Mouse (Mus musculus) stomach, postnatal 0 days (tissue): ENCODE measurements around the gene Rinl. TPM values are rescaled to one million over a fixed set of nuclear protein-coding genes. Genes with fewer than 3 reads are reported as not detected.

ENCODE experiments used
- ATAC-seq: fragments of 200-750 bp; cut with Nextera tagmentation; 2 replicates; pipeline ENCODE4 v1.8.0; 2017; ENCODE audit not compliant: low FRiP score, low TSS enrichment
- DNase-seq: peaks from one replicate; pipeline ENCODE4 v3.0.0-alpha.2; 2016; ENCODE audit warnings: low spot score
- H3K27ac ChIP-seq: fragments of 300-500 bp; sonication (generic); replicated peaks from 2 replicates; pipeline ENCODE4 v1.5.1; 2014; ENCODE audit warnings: mild to moderate bottlenecking, control low read depth
- H3K27me3 ChIP-seq: fragments of 300-500 bp; sonication (generic); 2 replicates; pipeline ENCODE4 v1.6.1; 2014; ENCODE audit warnings: low read length; ENCODE audit not compliant: control insufficient read depth, insufficient read depth
- H3K36me3 ChIP-seq: fragments of 300-500 bp; sonication (generic); 2 replicates; pipeline ENCODE4 v1.6.1; 2014; ENCODE audit warnings: low read length, mixed read lengths; ENCODE audit not compliant: control insufficient read depth, insufficient read depth
- H3K4me1 ChIP-seq: fragments of 300-500 bp; sonication (generic); replicated peaks from 2 replicates; pipeline ENCODE4 v1.6.1; 2014; ENCODE audit warnings: antibody characterized with exemption; ENCODE audit not compliant: control insufficient read depth, insufficient read depth
- H3K4me2 ChIP-seq: fragments of 300-500 bp; sonication (generic); replicated peaks from 2 replicates; pipeline ENCODE4 v1.6.1; 2014; ENCODE audit warnings: low read depth, mild to moderate bottlenecking, control low read depth, moderate library complexity
- H3K4me3 ChIP-seq: fragments of 300-500 bp; sonication (generic); 2 replicates; pipeline ENCODE4 v1.5.1; 2014; ENCODE audit warnings: low read depth, low read length, control low read depth
- H3K9ac ChIP-seq: fragments of 300-500 bp; sonication (generic); 2 replicates; pipeline ENCODE4 v1.6.1; 2014; ENCODE audit warnings: mild to moderate bottlenecking, low read length, control low read depth, mixed read lengths
- H3K9me3 ChIP-seq: fragments of 300-500 bp; sonication (generic); 2 replicates; pipeline ENCODE4 v1.6.1; 2016; ENCODE audit warnings: low read length; ENCODE audit not compliant: control insufficient read depth
- CTCF ChIP-seq: IDR thresholded peaks from 2 replicates; pipeline ENCODE4 v1.5.1; 2016; ENCODE audit warnings: antibody characterized with exemption, low read depth, mild to moderate bottlenecking, moderate library complexity
- EP300 ChIP-seq: optimal IDR thresholded peaks from 2 replicates; pipeline ENCODE3; 2016; ENCODE audit warnings: antibody characterized with exemption
- WGBS: fragments of 180-500 bp; shearing (Covaris S2); extraction: QIAGEN DNeasy Blood & Tissue Kit; methylation state at CpG from one replicate; pipeline ENCODE4 v1.1.7; 2014; 5-methylcytosine and 5-hydroxymethylcytosine counted together
- polyA plus RNA-seq: library from polyadenylated mRNA; unstranded; fragments of >200 nt; fragmentation: Nextera tagmentation; extraction: Ambion mirVana; gene quantifications from 2 replicates; pipeline ENCODE4 v1.2.1, GENCODE M21; 2015

Rinl gene
- polyA plus RNA-seq, result 2.1 and 2.6 TPM in 2 replicates

DNA sequence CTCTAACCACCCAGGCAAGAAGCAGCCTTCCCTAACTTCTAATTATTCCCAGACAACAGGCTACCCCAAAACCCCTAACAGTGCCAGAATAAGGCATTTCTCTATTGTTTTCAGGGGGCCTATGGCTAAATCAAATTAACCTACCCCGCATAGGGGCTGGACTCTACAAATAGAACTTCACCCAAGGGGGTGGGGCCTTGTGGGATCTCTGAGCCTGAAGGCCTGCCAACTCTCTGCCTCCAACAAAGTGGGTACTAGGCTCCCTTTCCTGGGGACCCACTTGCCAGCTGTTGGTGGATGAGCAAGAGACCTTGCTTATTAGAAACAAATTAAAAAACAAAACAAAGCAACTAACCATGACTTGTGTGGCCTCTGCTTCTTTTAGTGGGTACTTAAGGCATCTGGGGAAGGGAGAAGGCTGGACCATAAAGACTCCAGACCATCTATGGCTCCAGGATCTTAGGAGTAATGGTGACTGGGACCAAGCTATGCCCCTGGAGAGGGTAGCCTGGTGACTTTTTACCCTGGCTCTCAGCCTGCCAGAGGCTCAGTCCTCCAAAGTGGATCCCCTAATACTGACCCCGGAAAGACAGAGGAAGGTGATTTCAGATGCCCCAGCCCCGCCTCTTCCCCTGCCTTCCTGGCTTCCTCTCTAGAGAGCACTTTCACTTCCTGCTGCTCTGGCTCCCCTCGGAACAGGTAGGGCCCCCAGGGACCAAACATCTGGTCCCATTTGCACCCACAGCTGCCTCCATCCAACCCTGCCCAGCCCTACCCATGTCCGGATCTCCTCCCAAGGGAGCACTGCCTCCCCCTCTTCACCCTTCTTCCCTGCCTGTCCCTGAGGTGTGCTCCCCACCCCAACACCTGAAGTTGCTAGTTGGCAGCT, at the start of gene Rinl:
Rinl (plus strand) TSS at position 663 of the 889 bp plus-strand sequence.
- H3K36me3 ChIP-seq, result peaks cover 3% of the 10 kb centered on the region; the same call in 1 of the 2 replicates
- no peak within 1 kb of the TSS for H3K4me3 ChIP-seq
- TF ChIP-seq EP300 (no peak), CTCF (no peak)
- DNase-seq (no peak), ATAC-seq (no peak)
- no peaks in the 10 kb centered on the region; the same call in 1 of the 2 replicates for H3K4me1 ChIP-seq
- H3K27ac ChIP-seq, result 0 out of 2 replicates have a peak within 1 kb of the TSS, but pooled peaks have one; percentile 24
- no peaks in the 10 kb centered on the region for H3K9me3 ChIP-seq
- 61% methylated on average over 5 of the region's 5 CpGs for WGBS
- H3K4me2 ChIP-seq, result no peak within 1 kb of the TSS
- H3K27me3 ChIP-seq, result no peaks in the 10 kb centered on the region
- 0 out of 2 replicates have a peak within 1 kb of the TSS, but pooled peaks have one; percentile 27 for H3K9ac ChIP-seq

DNA sequence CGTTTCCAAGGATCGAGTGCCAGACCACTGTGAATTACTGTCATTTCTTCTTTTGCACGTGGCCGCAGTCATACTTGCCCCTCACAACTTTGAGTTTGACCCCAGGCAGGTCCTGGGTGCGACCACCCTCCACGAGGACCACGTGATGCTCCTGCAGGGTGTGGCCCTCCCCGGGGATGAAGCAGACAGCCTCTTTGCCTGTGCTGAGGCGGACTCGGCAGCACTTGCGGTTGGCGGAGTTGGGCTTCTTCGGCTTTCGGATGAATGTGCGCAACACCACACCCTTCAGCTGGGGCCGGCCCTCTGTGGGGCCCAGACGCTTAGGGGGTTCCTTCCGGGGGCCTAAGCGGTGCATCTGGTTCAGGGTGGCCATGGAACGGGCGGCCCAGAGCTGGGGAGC, 48.9 kb upstream of the Rinl start:
- DNase-seq (no peak), ATAC-seq (no peak)
- Histone ChIP-seq H3K9me3 (no peaks in the 10 kb centered on the region), H3K27ac (no peak overlapping the region), H3K9ac (no peak overlapping the region), H3K27me3 (no peaks in the 10 kb centered on the region), H3K36me3 (no peaks in the 10 kb centered on the region; the same call in none of the 2 replicates), H3K4me3 (no peak overlapping the region), H3K4me2 (no peak overlapping the region), H3K4me1 (no peaks in the 10 kb centered on the region)
- 93% methylated on average over 21 of the region's 21 CpGs for WGBS
- TF ChIP-seq CTCF (no peak), EP300 (no peak)

- H3K27ac ChIP-seq, result peak overlapping the region; percentile 81
- H3K9ac ChIP-seq, result peak overlapping the region; percentile 70
- H3K4me3 ChIP-seq, result peak overlapping the region; percentile 63
- 29% methylated on average over 9 of the region's 9 CpGs for WGBS
- peak overlapping the region; percentile 86 for H3K4me2 ChIP-seq
- TF ChIP-seq CTCF (peak; percentile 27), EP300 (no peak)
- no peaks in the 10 kb centered on the region; the same call in none of the 2 replicates for H3K36me3 ChIP-seq
- no peaks in the 10 kb centered on the region for H3K27me3 ChIP-seq
- no peaks in the 10 kb centered on the region for H3K9me3 ChIP-seq
- ATAC-seq (no peak), DNase-seq (no peak)
- no peaks in the 10 kb centered on the region for H3K4me1 ChIP-seq
Observed at GRCm38 (mm10) chr7:28740949-28741348, 47.8 kb upstream of the Rinl start.

DNA sequence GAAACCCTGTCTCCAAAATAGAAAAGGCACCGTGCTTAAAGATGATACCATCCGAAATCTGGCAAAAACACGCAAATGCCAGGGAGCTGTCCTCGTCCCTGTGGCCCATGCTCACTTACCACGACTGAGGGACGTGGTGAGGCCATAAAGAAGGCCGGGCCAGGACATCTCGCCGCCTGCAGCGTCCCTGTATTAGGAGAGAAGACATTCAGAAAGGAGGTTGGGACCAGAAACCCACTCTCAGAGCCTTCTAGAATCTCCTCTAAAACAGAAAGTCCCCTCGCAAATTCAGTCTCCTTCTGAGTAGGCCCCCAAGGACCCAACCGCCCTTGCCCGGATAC, 47.4 kb upstream of the Rinl start:
- TF ChIP-seq CTCF (no peak), EP300 (no peak)
- DNase-seq, result no peak
- no peaks in the 10 kb centered on the region for H3K27me3 ChIP-seq
- no peaks in the 10 kb centered on the region; the same call in none of the 2 replicates for H3K36me3 ChIP-seq
- H3K9ac ChIP-seq, result peak overlapping the region; percentile 70
- no peaks in the 10 kb centered on the region for H3K9me3 ChIP-seq
- no peaks in the 10 kb centered on the region for H3K4me1 ChIP-seq
- H3K4me3 ChIP-seq, result peak overlapping the region; percentile 63
- H3K4me2 ChIP-seq, result peak overlapping the region; percentile 86
- no peak; the same call in none of the 2 replicates for ATAC-seq
- peak overlapping the region; percentile 81 for H3K27ac ChIP-seq
- 1% methylated on average over 13 of the region's 13 CpGs for WGBS

DNA sequence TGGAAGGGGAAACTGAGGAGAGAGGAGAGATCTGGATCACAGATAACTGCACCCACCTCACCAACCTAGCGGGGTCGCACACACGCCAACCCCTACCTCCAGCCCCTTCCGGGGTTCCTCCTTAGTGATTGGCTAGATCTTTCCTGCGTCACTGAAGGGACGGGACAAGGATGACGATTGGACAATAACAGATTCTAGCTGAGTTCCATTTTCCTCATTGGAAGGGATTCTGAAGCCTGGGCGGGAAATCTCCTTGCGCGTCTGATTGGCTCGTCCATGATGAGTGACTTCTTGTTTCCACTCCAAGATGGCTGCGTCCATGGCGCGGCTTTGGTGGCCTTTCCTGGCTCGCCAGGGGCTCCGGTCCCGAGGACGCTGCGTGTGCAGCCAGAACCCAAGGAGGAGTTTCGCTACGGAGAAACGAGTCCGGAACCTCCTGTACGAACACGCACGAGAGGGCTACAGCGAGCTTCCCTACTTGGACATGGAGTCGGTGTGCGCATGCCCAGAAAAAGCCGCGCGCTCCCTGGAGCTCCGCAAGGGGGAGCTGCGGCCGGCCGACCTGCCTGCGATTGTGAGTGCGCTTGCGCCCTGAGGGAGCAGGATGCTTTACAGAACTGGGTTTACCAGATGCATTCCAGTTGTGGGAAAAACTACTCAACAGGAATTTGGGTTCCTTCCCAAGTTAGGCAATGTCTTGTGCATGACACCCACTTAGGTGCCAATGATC, 46.9 kb upstream of the Rinl start, which contains the start of the genes Mrps12 and Sars2:
Mrps12 (minus strand) TSS at position 112 of the 730 bp plus-strand sequence.
Sars2 (plus strand) TSS at position 284 of the 730 bp plus-strand sequence.
- WGBS, result under 1% methylated on average over 39 of the region's 39 CpGs
- Histone ChIP-seq H3K27ac (peak within 1 kb of the TSS; percentile 85), H3K4me3 (peak within 1 kb of the TSS; percentile 63), H3K27me3 (no peaks in the 10 kb centered on the region), H3K36me3 (no peaks in the 10 kb centered on the region; the same call in 1 of the 2 replicates), H3K4me1 (no peaks in the 10 kb centered on the region), H3K9me3 (no peaks in the 10 kb centered on the region), H3K4me2 (peak within 1 kb of the TSS; percentile 86), H3K9ac (peak within 1 kb of the TSS; percentile 70)
- DNase-seq (peak; percentile 95), ATAC-seq (peak; percentile 97)
- TF ChIP-seq EP300, result no peak
- peak; percentile 96 for TF ChIP-seq CTCF
